Mouse (Mus musculus) C2C12 (cell line): ENCODE measurements around the gene Srpr. TPM values are rescaled to one million over a fixed set of nuclear protein-coding genes. Genes with fewer than 3 reads are reported as not detected.

Source experiments
- H3K27me3 ChIP-seq: one replicate; pipeline ENCODE4 v1.6.1; 2011; ENCODE audit not compliant: control insufficient read depth, insufficient read depth, insufficient read length
- H3K36me3 ChIP-seq: one replicate; pipeline ENCODE4 v1.6.1; 2011; ENCODE audit not compliant: control insufficient read depth, insufficient read depth
- H3K4me3 ChIP-seq: one replicate; pipeline ENCODE4 v1.5.1; 2011; ENCODE audit warnings: mild to moderate bottlenecking, control low read depth; ENCODE audit not compliant: poor library complexity, insufficient read depth, severe bottlenecking
- H3K79me2 ChIP-seq: one replicate; pipeline ENCODE4 v1.6.1; 2011; ENCODE audit not compliant: control insufficient read depth, insufficient read depth
- H3K79me3 ChIP-seq: one replicate; pipeline ENCODE4 v1.6.1; 2011; ENCODE audit warnings: low read depth, control low read depth
- H3ac ChIP-seq: one replicate; pipeline ENCODE3; 2011; ENCODE audit warnings: low read depth; ENCODE audit not compliant: control insufficient read depth, insufficient read length
- CEBPB ChIP-seq: IDR thresholded peaks from one replicate; pipeline ENCODE4 v1.6.1; 2011; ENCODE audit warnings: low read depth, mild to moderate bottlenecking, control low read depth, moderate library complexity
- CTCF ChIP-seq: IDR thresholded peaks from one replicate; pipeline ENCODE4 v1.5.1; 2011; ENCODE audit not compliant: control insufficient read depth, insufficient read depth, insufficient read length
- FOSL1 ChIP-seq: IDR thresholded peaks from one replicate; pipeline ENCODE4 v1.8.0; 2011; ENCODE audit warnings: mild to moderate bottlenecking, low read length; ENCODE audit not compliant: poor library complexity, insufficient read depth, severe bottlenecking
- MAX ChIP-seq: IDR thresholded peaks from one replicate; pipeline ENCODE4 v1.6.1; 2011; ENCODE audit warnings: mild to moderate bottlenecking, control low read depth
- MYOD1 ChIP-seq: IDR thresholded peaks from one replicate; pipeline ENCODE4 v1.6.1; 2011; ENCODE audit warnings: low read depth; ENCODE audit not compliant: control insufficient read depth, insufficient read length
- MYOG ChIP-seq: IDR thresholded peaks from one replicate; pipeline ENCODE4 v1.6.1; 2011; ENCODE audit not compliant: control insufficient read depth, insufficient read length; ENCODE audit errors: extremely low read depth
- USF1 ChIP-seq: IDR thresholded peaks from one replicate; pipeline ENCODE4 v1.6.1; 2011; ENCODE audit warnings: low read depth, mild to moderate bottlenecking, control low read depth, moderate library complexity
- polyA plus RNA-seq: library from polyadenylated mRNA; unstranded; fragments of >200 nt; fragmentation: generic; extraction: Trizol; gene quantifications from one replicate; pipeline ENCODE4 v1.2.1, GENCODE M21; 2012; ENCODE audit warnings: missing spikeins

Srpr gene
- polyA plus RNA-seq, 1 experiment: 86.3 TPM

DNA sequence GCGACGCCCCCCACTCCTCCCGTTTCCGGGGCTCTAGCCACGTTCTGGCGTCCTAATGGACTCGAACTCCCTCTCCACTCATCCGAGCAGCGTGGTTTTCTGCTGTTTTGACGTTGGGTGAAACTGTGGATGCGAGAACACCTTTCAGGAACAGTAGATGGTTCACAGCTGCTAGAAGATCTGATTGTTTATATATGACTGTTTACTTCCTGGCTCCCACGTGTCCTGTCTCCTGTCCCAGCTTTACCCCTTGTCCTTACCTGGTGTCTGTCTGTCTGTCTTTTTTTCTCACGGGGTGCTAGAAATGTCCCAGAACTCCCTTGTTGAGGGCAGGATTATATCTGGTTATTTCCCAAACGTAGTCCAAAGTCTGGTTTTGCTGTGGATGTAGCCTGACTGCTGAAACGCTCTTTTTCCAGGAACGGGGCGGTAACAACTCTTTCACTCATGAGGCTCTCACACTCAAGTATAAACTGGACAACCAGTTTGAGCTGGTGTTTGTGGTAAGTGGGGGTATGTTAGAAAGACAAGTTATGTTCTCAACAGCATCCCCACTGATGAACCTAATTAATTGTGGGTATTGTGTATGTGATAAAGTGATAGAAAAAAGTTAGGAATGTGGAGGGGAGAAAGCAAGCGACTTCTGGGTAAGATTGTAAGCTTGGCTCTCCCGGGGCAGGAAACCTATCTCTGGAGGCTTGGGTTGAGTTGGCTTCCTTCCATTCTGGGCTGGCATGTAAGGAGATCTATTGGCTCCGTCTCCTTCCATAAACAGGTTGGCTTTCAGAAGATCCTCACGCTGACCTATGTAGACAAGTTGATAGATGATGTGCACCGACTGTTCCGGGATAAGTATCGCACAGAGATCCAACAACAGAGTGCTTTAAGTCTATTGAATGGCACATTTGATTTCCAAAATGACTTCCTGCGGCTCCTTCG is 11.9 kb downstream of the Srpr start:
- Histone ChIP-seq H3ac (peak overlapping the region; percentile 73), H3K79me3 (peaks cover 16% of the 10 kb centered on the region), H3K27me3 (no peaks in the 10 kb centered on the region), H3K36me3 (peaks cover 55% of the 10 kb centered on the region), H3K79me2 (peaks cover 26% of the 10 kb centered on the region), H3K4me3 (peak overlapping the region; percentile 80)
- TF ChIP-seq CEBPB (no peak), CTCF (no peak), MAX (peak; percentile 49), USF1 (no peak), MYOG (no peak)

DNA sequence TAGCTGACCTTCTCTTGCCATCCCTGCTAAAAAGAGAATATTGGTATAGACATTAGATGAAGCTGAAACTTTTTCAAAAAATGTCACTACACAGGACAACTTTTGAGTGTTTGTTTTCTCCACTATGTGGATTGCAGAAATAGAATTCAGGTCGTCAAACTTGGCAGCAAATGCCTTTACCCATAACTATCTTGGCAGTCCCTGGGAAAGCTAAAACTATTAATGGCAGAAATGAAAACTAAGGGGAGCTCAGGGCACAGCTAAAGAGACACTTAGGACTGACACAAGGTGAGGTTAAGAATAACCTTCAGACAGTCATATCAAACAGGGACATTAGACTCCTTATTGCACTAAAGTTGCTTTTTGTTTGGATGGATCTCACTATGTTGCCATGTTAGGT is 18.0 kb downstream of the Srpr start:
- no peak overlapping the region for H3ac ChIP-seq
- TF ChIP-seq MAX (no peak), FOSL1 (no peak), CEBPB (no peak), USF1 (no peak), MYOG (no peak), CTCF (no peak), MYOD1 (no peak)

DNA sequence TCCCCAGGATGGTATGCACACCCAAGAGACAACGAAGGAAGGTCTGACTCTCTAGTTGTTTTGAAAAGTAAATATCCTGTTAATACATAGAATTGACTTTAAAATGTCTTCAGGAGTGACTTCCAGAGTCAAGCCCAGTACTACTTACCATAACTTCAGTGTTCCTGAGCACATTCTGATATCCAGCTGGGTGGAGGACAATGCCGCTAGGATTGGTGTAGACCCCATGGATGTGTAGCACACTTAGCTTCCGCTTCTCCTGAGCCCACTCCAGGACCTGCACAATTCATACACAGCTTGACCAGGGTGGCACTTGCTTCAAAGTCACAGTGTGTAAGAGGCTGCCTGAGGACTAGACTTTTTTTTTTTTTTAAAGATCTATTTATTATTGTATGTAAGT is 23.5 kb downstream of the Srpr start:
- Histone ChIP-seq H3K4me3 (no peak overlapping the region), H3K36me3 (peaks cover 30% of the 10 kb centered on the region)
- no peak for TF ChIP-seq MYOD1

More for the DNA sequence above, 18.0 kb downstream of the Srpr start:
- Histone ChIP-seq H3K79me2 (peaks cover 7% of the 10 kb centered on the region), H3K27me3 (no peaks in the 10 kb centered on the region), H3K4me3 (no peak overlapping the region), H3K79me3 (peaks cover under 1% of the 10 kb centered on the region), H3K36me3 (peaks cover 72% of the 10 kb centered on the region)

DNA sequence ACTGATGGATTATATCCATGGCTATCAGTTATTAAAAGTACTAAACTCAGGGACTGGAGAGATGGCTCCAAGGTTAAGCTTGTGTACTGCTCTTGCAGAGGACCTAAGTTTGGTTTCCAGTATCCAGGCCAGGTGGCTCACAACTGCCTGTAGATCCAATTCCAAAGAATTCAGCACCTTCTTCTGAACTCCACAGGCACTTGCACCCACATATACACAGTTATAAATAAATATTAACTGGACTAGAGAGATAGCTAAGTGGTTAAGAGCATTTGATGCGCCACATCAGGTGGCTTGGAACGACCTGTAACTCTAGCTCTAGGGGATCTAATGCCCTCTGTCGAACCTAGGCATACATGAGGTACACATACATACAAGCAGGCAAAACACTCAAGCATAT is 28.7 kb downstream of the Srpr start:
- Histone ChIP-seq H3ac (no peak overlapping the region), H3K27me3 (no peaks in the 10 kb centered on the region)
- TF ChIP-seq FOSL1 (no peak), MAX (no peak), MYOG (no peak), MYOD1 (no peak)

More for the DNA sequence above, 23.5 kb downstream of the Srpr start:
- no peaks in the 10 kb centered on the region for H3K79me3 ChIP-seq
- no peak overlapping the region for H3ac ChIP-seq
- H3K27me3 ChIP-seq: no peaks in the 10 kb centered on the region
- no peaks in the 10 kb centered on the region for H3K79me2 ChIP-seq

DNA sequence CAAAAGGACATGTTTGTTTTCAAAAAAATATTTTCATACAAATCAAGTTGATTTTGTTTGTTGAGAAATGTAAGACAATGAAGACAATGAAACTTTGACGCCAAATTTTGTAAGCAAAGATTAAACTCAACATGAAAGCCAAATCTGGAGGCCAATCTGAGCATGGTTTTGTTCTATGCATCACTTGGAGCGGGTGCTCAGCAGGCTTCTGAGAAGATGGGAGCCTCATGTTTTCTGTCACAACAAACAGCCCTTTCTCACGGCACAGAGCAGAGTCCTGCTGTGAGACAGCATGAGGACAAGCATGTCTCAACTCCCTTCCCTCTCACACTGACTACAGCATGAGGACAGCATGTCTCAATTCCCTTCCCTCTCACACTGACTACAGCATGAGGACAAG is 36.0 kb downstream of the Srpr start:
- TF ChIP-seq CTCF (no peak), MYOG (no peak)
- Histone ChIP-seq H3ac (no peak overlapping the region), H3K4me3 (no peak overlapping the region), H3K36me3 (peaks cover 18% of the 10 kb centered on the region), H3K79me2 (no peaks in the 10 kb centered on the region), H3K79me3 (no peaks in the 10 kb centered on the region), H3K27me3 (no peaks in the 10 kb centered on the region)

More for the DNA sequence above, 28.7 kb downstream of the Srpr start:
- Histone ChIP-seq H3K79me2 (no peaks in the 10 kb centered on the region), H3K79me3 (no peaks in the 10 kb centered on the region), H3K36me3 (peaks cover 14% of the 10 kb centered on the region), H3K4me3 (no peak overlapping the region)

DNA sequence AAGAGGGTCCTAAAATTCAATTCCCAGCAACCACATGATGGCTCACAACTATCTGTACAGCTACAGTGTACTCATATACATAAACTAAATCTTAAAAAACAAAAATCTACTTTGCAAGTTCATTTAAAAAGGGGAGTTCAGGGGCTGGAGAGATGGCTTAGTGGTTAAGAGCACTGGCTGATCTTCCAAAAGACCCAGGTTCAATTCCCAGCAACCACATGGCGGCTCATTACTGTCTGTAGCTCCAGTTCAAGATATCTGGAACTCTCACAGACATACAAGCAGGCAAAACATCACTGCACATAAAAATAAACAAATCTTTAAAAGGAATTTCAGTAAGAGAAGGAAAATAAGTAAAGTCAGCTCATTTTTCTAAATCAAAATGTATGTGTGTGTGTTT is 38.4 kb downstream of the Srpr start:
- no peaks in the 10 kb centered on the region for H3K79me2 ChIP-seq
- no peak overlapping the region for H3ac ChIP-seq
- H3K27me3 ChIP-seq: no peaks in the 10 kb centered on the region
- no peaks in the 10 kb centered on the region for H3K79me3 ChIP-seq
- no peak overlapping the region for H3K4me3 ChIP-seq
- TF ChIP-seq CEBPB: no peak
- TF ChIP-seq MAX: no peak
- TF ChIP-seq MYOD1: no peak
- no peak for TF ChIP-seq MYOG
- TF ChIP-seq CTCF: no peak
- no peak for TF ChIP-seq FOSL1
- no peak for TF ChIP-seq USF1
- H3K36me3 ChIP-seq: peaks cover 7% of the 10 kb centered on the region
